Mouse (Mus musculus) layer of hippocampus, postnatal 10 days (tissue): Measurements from ENCODE around the gene Cdh3. TPM values are rescaled to one million over a fixed set of nuclear protein-coding genes. Genes with fewer than 3 reads are reported as not detected.
A peak's percentile ranks its signal among the peaks of the same experiment; 100 is the strongest.

Experiments
- DNase-seq, 2 experiments: peaks; one replicate each; pipeline ENCODE4 v3.0.0; 2021; ENCODE audit warnings: low spot score in 2 of 2
- long read RNA-seq: library from polyadenylated mRNA; stranded (forward); transcript quantifications from one replicate; pipeline ENCODE4 v2.0.0, GENCODE M21; 2023
- total RNA-seq, 2 experiments: library from RNA; stranded (reverse); gene quantifications; 2 replicates each; pipeline ENCODE4 v1.2.3; 2021

Gene Cdh3
- under 1 TPM; 0.11 to 0.32 TPM for total RNA-seq
- long read RNA-seq = 0 reads

GRCm38 (mm10) chr8:106510365-106510975 is at the start of gene Cdh3:
Gene Cdh3, plus strand, starts transcription at chr8:106510891.
- DNase-seq = no peak

- no peak for DNase-seq
These were observed 48.6 kb upstream of the Cdh3 start for GRCm38 (mm10) chr8:106462131-106462530.

GRCm38 (mm10) chr8:106463795-106464194 is 46.9 kb upstream of the Cdh3 start:
- no peak for DNase-seq

- DNase-seq = no peak
These were observed 41.2 kb upstream of the Cdh3 start for GRCm38 (mm10) chr8:106469485-106469884.

GRCm38 (mm10) chr8:106474001-106474400 is 36.7 kb upstream of the Cdh3 start:
- no peak for DNase-seq

- no peak for DNase-seq
These were observed 10.5 kb upstream of the Cdh3 start, which contains the start of gene 6030452D12Rik for GRCm38 (mm10) chr8:106500018-106500685. Gene 6030452D12Rik, plus strand, starts transcription at chr8:106500522.

- DNase-seq = peak in 1 of 2 experiments; percentile 5
These were observed 6.5 kb upstream of the Cdh3 start for GRCm38 (mm10) chr8:106504241-106504640.

- peak in 1 of 2 experiments; percentile 8 for DNase-seq
These were observed 5.2 kb upstream of the Cdh3 start for GRCm38 (mm10) chr8:106505328-106505965.

- no peak for DNase-seq
These were observed 4.6 kb upstream of the Cdh3 start for GRCm38 (mm10) chr8:106506106-106506505.

GRCm38 (mm10) chr8:106507761-106508331 is 2.8 kb upstream of the Cdh3 start:
- peak; percentile 14 to 41 for DNase-seq

GRCm38 (mm10) chr8:106508456-106508855 is 2.2 kb upstream of the Cdh3 start:
- no peak for DNase-seq

- no peak for DNase-seq
These were observed 1.5 kb upstream of the Cdh3 start for GRCm38 (mm10) chr8:106509079-106509780.

GRCm38 (mm10) chr8:106511065-106511501 is 392 bp downstream of the Cdh3 start:
- DNase-seq = no peak

GRCm38 (mm10) chr8:106511531-106512041 is 895 bp downstream of the Cdh3 start:
- no peak for DNase-seq

- no peak for DNase-seq
These were observed 1.9 kb downstream of the Cdh3 start for GRCm38 (mm10) chr8:106512475-106513150.

- DNase-seq = no peak
These were observed 5.3 kb downstream of the Cdh3 start for GRCm38 (mm10) chr8:106515946-106516479.

- DNase-seq = no peak
These were observed 5.9 kb downstream of the Cdh3 start for GRCm38 (mm10) chr8:106516581-106516980.

- no peak for DNase-seq
These were observed 8.1 kb downstream of the Cdh3 start for GRCm38 (mm10) chr8:106518763-106519162.

- no peak for DNase-seq
These were observed 9.9 kb downstream of the Cdh3 start for GRCm38 (mm10) chr8:106520578-106520977.

GRCm38 (mm10) chr8:106521845-106522244 is 11.2 kb downstream of the Cdh3 start:
- no peak for DNase-seq
